Mouse (Mus musculus): ENCODE measurements around the gene Gm15217. TPM values are rescaled to one million over a fixed set of nuclear protein-coding genes. Genes with fewer than 3 reads are reported as not detected.

Gm15217 gene
- polyA plus RNA-seq, 1 experiment, result 0.71 TPM

DNA sequence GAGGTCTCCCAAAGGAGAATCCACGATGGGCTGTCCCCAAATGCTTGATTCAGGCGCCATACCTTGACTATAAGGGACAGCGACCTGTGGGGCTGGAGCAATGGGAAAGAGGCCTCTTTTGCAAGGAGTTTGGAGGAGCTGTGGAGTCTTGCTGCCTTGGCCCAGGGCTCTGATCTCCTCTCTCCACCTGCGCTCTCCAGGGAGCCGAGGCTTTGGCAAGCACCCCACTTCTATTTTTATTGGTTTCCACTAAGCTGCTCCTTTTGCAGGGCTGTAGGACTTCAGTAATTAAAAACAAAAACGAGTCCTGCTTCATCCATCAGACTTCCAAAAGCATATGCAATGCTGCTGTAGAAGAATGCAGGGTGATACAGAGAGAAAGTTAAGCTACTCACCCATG is 2.2 kb downstream of the Gm15217 start:
- no peak overlapping the region for H3K4me3 ChIP-seq (replicated peaks; ENCODE audit: extremely low read depth, low read depth, low read length)
- peaks cover 7% of the 10 kb centered on the region; the same call in 1 of the 2 replicates for H3K4me1 ChIP-seq (ENCODE audit: control insufficient read depth, insufficient read depth, low read length)
- DNase-seq, result no peak
- 53% methylated on average over 6 of the region's 6 CpGs for WGBS
- TF ChIP-seq CTCF (IDR thresholded peaks at IDR 0.05; ENCODE audit: insufficient read depth, low read length), result no peak
- TF ChIP-seq POLR2A (IDR thresholded peaks at IDR 0.05; ENCODE audit: borderline replicate concordance, extremely low read depth, low read depth, low read length), result no peak

DNA sequence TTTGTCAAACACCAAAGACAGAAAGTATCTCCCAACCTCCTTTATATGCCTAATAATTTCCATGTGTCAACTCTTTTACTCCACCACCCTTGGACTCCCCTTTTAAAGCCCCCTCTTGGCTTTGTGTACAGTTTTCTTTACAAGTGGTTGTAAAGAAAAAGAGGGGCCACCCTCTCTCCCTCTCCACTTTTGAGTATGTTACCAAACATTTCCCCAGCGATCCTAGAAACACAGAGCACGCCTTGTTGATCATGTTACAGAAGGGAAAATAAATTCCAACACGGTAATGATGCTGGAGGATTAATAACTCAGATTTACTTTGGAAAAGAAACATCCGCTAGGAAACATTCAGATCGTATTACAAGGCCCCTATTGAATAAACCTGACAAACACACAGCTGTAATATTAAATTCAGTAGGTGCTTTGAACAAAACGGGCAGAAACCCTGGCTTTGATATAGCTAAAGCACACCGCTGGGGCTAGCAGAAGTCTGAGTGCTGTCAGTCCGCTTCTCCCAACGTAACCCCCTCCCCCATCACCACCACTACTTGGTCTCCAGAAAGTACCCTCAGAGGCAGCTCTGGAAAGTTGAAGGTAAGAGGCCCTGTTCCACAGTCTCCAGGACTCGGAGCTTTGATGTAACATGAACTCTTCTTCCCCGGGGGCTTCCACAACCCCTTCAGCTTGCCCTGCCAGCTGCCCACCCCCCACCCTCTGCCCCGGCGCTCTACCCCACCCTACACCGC is 5.9 kb downstream of the Gm15217 start:
- TF ChIP-seq POLR2A (IDR thresholded peaks at IDR 0.05; ENCODE audit: borderline replicate concordance, extremely low read depth, low read depth, low read length) (no peak), CTCF (IDR thresholded peaks at IDR 0.05; ENCODE audit: insufficient read depth, low read length) (no peak)
- Histone ChIP-seq H3K4me3 (replicated peaks; ENCODE audit: extremely low read depth, low read depth, low read length) (peak overlapping the region; percentile 79), H3K4me1 (ENCODE audit: control insufficient read depth, insufficient read depth, low read length) (peaks cover 7% of the 10 kb centered on the region; the same call in 1 of the 2 replicates)
- DNase-seq, result peak; percentile 33
- WGBS, result 34% methylated on average over 14 of the region's 14 CpGs

DNA sequence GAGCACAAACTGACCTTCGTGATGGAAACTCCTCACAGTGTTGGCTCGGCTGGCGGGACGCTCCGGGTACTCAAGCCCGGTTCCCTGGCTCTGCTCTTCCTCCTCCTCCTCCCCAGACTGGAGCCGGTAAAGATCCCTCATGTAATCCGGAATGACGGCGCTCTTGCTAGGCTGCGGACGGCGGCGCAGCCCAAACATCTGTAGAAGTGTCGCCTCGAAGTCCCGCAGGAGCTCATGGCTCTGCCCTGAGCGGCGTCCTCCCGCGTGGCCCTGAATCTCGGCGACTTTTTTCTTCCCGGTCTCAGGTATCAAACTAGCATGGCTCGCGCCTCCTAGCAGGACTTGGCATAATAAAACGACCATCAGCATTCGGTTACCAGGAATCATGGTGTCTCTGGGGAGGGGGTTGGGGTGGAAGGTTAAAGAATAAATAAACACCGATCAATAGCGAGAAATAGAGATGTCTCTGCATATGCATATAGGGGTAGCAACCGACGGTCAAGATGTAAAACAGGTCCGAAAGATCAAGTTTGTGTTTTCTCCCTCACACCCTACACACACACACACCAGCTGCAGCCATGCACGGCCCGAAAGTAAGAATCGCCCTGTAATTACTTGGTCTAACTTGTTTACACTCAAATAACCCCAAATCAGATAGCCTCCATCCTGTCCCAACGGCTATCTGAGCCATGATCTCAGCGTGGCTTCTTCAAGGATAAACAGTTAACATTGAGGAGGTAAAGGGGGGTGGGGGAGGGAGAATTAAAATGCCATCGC is 6.7 kb downstream of the Gm15217 start:
- TF ChIP-seq CTCF (IDR thresholded peaks at IDR 0.05; ENCODE audit: insufficient read depth, low read length) (no peak), POLR2A (IDR thresholded peaks at IDR 0.05; ENCODE audit: borderline replicate concordance, extremely low read depth, low read depth, low read length) (no peak)
- WGBS, result 2% methylated on average over 39 of the region's 39 CpGs
- H3K4me1 ChIP-seq (ENCODE audit: control insufficient read depth, insufficient read depth, low read length), result peaks cover 4% of the 10 kb centered on the region; the same call in 1 of the 2 replicates
- DNase-seq, result peak; percentile 52
- peak overlapping the region; percentile 79 for H3K4me3 ChIP-seq (replicated peaks; ENCODE audit: extremely low read depth, low read depth, low read length)

DNA sequence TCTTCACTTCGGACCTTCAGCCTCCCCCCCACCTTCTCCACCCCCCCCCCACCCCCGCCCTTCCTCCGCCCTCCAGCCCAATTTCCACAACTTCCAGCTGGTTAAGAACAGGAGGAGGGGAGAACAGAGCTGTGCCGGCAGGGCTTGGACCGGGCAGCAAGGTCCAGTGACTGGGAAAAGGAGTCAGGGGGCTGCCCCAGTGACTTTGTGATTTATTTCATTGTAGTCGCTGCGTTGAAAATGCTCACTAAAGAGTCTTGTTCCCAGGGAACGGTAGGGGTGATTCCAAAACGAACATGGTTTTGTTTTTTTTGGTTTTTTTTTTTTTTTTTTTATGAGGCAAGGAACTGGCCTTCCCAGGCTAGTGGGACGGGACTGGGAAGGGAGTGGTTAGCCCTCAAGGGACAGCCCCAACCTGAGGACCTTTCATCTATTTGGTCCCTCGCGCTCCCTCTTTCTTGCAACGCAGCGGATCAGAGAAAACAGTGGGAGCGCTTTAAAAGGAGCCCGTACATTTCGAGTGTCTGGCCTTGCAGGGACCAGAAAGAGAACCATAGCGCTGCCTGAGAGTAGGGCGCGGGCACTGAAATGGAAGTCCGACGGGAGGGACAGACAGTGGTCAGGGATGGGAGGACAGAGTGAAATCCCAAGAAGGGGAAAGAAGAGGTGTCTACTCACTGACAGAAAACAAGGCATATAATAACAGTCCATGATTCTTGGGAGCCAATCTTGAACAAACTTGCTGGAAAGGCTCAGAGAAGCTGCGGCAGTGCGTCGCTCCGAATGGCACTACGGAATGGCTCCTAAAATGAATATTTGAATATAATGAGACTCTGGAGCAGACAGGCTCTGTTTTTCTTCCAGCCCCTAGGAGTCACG is 7.5 kb downstream of the Gm15217 start:
- no peaks in the 10 kb centered on the region for H3K4me1 ChIP-seq (ENCODE audit: control insufficient read depth, insufficient read depth, low read length)
- TF ChIP-seq POLR2A (IDR thresholded peaks at IDR 0.05; ENCODE audit: borderline replicate concordance, extremely low read depth, low read depth, low read length), result peak; percentile 80; the same call in 1 of the 2 replicates
- no peak for TF ChIP-seq CTCF (IDR thresholded peaks at IDR 0.05; ENCODE audit: insufficient read depth, low read length)
- under 1% methylated on average over 28 of the region's 28 CpGs for WGBS
- H3K4me3 ChIP-seq (replicated peaks; ENCODE audit: extremely low read depth, low read depth, low read length), result peak overlapping the region; percentile 83
- DNase-seq, result peak; percentile 37

DNA sequence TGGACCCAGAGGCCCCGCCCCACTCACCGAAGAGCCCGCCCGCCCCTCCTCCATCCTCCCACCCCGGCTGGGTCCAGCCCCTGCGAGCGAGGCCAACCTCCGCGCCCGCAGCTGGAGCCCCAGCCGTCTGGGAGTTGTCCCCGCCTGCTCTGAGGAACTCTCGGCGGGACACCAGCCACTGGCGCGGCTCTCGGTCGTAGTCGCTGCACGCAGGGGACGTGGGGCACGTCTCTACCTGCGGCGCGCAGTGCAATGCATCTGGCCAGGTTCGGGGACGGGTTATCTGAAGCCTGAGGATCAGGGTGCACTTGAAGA is 8.1 kb downstream of the Gm15217 start:
- WGBS, result 0% methylated on average over 27 of the region's 27 CpGs
- TF ChIP-seq CTCF (IDR thresholded peaks at IDR 0.05; ENCODE audit: insufficient read depth, low read length) (no peak), POLR2A (IDR thresholded peaks at IDR 0.05; ENCODE audit: borderline replicate concordance, extremely low read depth, low read depth, low read length) (peak; percentile 68; the same call in 1 of the 2 replicates)
- no peaks in the 10 kb centered on the region for H3K4me1 ChIP-seq (ENCODE audit: control insufficient read depth, insufficient read depth, low read length)
- peak overlapping the region; percentile 71 for H3K4me3 ChIP-seq (replicated peaks; ENCODE audit: extremely low read depth, low read depth, low read length)
- DNase-seq, result peak; percentile 86

DNA sequence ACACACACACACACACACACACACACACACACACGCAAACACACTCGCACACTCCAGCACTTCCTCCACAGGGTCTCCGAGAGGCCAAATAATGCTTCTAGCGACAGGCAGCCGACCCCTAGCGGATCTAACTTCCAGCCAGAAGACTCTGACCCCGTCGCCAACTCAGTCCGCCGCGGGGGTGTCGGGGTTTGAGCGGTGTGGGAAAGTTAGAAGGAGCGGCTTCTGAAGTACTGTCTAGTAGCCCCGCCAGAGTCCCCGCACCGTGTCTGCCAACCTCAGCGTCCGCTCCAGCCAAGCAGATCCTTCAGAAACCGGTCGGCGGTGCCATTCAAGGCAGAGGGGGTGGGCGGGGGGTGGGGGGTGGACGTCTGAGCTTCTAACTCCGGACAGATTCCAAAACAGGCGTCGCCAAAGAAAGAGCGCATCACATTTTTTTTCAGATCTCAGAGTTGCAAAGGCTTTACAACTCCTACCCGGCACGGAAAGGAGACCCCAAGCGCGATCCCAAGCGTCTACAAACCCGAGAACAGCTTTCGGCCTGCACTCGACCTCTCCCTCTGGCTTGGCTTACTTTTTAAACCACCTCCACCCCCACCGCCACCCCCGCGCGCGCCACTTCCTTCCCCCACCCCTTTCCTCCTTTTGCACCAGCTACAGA is 8.7 kb downstream of the Gm15217 start:
- Histone ChIP-seq H3K4me3 (replicated peaks; ENCODE audit: extremely low read depth, low read depth, low read length) (peak overlapping the region; percentile 71), H3K4me1 (ENCODE audit: control insufficient read depth, insufficient read depth, low read length) (no peaks in the 10 kb centered on the region)
- peak; percentile 60 for DNase-seq
- TF ChIP-seq POLR2A (IDR thresholded peaks at IDR 0.05; ENCODE audit: borderline replicate concordance, extremely low read depth, low read depth, low read length) (peak; percentile 39; the same call in 1 of the 2 replicates), CTCF (IDR thresholded peaks at IDR 0.05; ENCODE audit: insufficient read depth, low read length) (no peak)
- WGBS, result 2% methylated on average over 41 of the region's 41 CpGs

DNA sequence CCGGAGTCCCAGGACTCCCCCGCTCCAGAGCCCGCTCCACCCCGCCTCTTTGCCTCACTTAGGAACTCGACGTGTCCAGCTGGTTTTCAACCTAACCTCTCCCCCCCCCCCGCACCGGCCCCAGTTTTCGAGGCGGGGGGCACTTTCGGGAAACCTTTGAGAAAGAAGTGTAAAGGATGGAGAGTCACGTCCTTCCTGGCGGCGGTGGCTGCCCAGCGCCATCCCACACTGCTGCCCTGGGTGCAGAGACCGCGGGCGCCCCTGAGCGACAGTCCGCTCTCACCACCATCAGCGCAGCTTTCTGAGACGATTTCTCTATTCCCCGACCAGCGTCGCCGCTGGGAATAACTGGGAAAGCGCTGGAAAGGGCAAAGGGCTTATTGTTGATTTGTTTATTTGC is 9.4 kb downstream of the Gm15217 start:
- no peaks in the 10 kb centered on the region for H3K4me1 ChIP-seq (ENCODE audit: control insufficient read depth, insufficient read depth, low read length)
- DNase-seq, result peak; percentile 75
- no peak for TF ChIP-seq POLR2A (IDR thresholded peaks at IDR 0.05; ENCODE audit: borderline replicate concordance, extremely low read depth, low read depth, low read length)
- 0 out of 2 replicates have a peak, but pooled peaks have one; percentile 20 for TF ChIP-seq CTCF (IDR thresholded peaks at IDR 0.05; ENCODE audit: insufficient read depth, low read length)
- H3K4me3 ChIP-seq (replicated peaks; ENCODE audit: extremely low read depth, low read depth, low read length), result peak overlapping the region; percentile 71
- WGBS, result 2% methylated on average over 27 of the region's 27 CpGs

DNA sequence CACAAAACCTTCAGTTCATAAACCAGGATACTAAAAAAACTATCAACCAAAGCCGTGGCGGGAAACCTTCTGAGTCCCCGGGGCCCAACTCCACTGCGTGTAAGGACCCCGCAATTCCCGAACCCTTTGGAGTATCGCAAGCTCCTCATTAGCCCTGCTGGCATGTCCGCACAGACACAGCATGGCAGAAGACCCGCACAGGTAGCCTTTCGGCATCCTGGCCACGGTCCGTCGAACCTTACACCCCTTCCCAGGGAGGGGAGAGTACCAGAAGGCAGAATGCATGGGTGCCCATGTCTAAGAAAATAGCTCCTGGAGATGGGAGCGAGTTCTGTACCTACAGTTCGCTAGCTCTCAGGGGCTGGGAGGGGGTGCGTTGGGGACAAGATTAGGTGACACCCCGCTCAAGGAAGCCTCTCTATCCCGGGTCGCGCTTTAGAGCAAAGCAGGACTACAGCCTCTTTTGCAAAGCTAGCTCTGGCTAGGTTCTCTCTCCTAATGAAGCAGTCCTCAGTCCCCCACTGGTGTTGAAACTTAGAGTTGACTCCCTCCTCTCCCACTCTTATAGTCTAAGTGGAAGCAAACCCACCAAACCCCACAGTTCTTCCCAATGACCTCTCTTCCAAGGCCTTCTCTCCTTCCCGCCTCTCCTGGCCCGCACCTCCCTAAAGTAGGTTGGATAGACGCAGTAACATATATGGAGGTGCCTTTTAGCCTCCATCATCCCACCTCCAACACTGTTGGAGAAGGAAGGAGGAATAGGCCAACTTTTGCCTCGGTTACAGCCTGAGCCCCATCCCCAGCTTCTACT is 10.4 kb downstream of the Gm15217 start:
- TF ChIP-seq POLR2A (IDR thresholded peaks at IDR 0.05; ENCODE audit: borderline replicate concordance, extremely low read depth, low read depth, low read length) (no peak), CTCF (IDR thresholded peaks at IDR 0.05; ENCODE audit: insufficient read depth, low read length) (no peak)
- WGBS, result 9% methylated on average over 24 of the region's 24 CpGs
- peak; percentile 39 for DNase-seq
- Histone ChIP-seq H3K4me3 (replicated peaks; ENCODE audit: extremely low read depth, low read depth, low read length) (peak overlapping the region; percentile 84), H3K4me1 (ENCODE audit: control insufficient read depth, insufficient read depth, low read length) (no peaks in the 10 kb centered on the region)

All from lung, adult 2 months (tissue).